Mouse (Mus musculus) cortical plate, adult 2 months (tissue): ENCODE results near the gene Adprh. TPM values are rescaled to one million over a fixed set of nuclear protein-coding genes. Genes with fewer than 3 reads are reported as not detected.

Experiments
- H3K27ac ChIP-seq: fragments of 200-500 bp; 2 replicates; pipeline ENCODE4 v1.5.1; 2012; ENCODE audit warnings: low read length, control low read depth, inconsistent platforms; ENCODE audit not compliant: insufficient read depth
- H3K4me1 ChIP-seq: fragments of 200-500 bp; 2 replicates; pipeline ENCODE4 v1.6.1; 2011; ENCODE audit warnings: low read length; ENCODE audit not compliant: control insufficient read depth, insufficient read depth
- H3K4me3 ChIP-seq: fragments of 200-500 bp; 2 replicates; pipeline ENCODE4 v1.5.1; 2011; ENCODE audit warnings: mild to moderate bottlenecking, low read length, control low read depth; ENCODE audit not compliant: insufficient read depth
- CTCF ChIP-seq: fragments of 200-500 bp; IDR thresholded peaks from 2 replicates; pipeline ENCODE4 v1.5.1; 2011; ENCODE audit warnings: mild to moderate bottlenecking, control low read depth, low read length; ENCODE audit not compliant: insufficient read depth; ENCODE audit errors: extremely low read depth
- POLR2A ChIP-seq: fragments of 200-500 bp; IDR thresholded peaks from 2 replicates; pipeline ENCODE4 v1.6.1; 2011; ENCODE audit warnings: mild to moderate bottlenecking, low read length, control low read depth; ENCODE audit not compliant: insufficient read depth; ENCODE audit errors: extremely low read depth
- polyA plus RNA-seq: library from polyadenylated mRNA; depleted of rRNA; stranded (reverse); fragments of >200 nt; gene quantifications from 2 replicates; pipeline ENCODE4 v1.2.3, GENCODE M21; 2012

The Adprh gene
- polyA plus RNA-seq, 1 experiment, result 61.2 TPM

- TF ChIP-seq POLR2A (no peak), CTCF (no peak)
- no peaks in the 10 kb centered on the region for H3K4me1 ChIP-seq
- H3K27ac ChIP-seq, result no peak overlapping the region
- no peak overlapping the region for H3K4me3 ChIP-seq
Measured at GRCm38 (mm10) chr16:38425799-38426198, 26.7 kb downstream of the Adprh start.

GRCm38 (mm10) chr16:38425374-38425773 is 27.1 kb downstream of the Adprh start:
- no peaks in the 10 kb centered on the region for H3K4me1 ChIP-seq
- no peak overlapping the region for H3K4me3 ChIP-seq
- TF ChIP-seq CTCF (no peak), POLR2A (no peak)
- no peak overlapping the region for H3K27ac ChIP-seq

GRCm38 (mm10) chr16:38414953-38415352 is 37.5 kb downstream of the Adprh start:
- Histone ChIP-seq H3K4me1 (no peaks in the 10 kb centered on the region), H3K27ac (no peak overlapping the region), H3K4me3 (no peak overlapping the region)
- TF ChIP-seq CTCF (no peak), POLR2A (no peak)

DNA sequence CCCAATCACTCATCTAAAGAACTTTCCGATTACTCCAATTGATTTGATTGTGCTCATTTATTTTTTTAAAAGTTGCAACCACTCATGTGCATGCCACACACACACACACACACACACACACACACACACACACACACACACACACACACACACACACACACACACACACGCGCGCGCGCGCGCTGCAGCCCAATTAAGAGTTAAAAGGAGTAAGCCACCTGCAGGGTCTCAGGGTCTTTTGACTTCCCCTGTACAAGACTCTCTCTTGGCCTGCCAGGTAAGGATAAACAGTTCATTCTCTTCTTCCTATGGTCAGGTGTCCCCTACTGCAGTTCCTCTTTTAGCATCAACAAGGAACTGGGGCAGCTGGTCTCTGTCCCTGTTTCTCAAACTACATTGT is 44.1 kb downstream of the Adprh start:
- TF ChIP-seq CTCF, result no peak
- no peak for TF ChIP-seq POLR2A
- no peaks in the 10 kb centered on the region for H3K4me1 ChIP-seq

DNA sequence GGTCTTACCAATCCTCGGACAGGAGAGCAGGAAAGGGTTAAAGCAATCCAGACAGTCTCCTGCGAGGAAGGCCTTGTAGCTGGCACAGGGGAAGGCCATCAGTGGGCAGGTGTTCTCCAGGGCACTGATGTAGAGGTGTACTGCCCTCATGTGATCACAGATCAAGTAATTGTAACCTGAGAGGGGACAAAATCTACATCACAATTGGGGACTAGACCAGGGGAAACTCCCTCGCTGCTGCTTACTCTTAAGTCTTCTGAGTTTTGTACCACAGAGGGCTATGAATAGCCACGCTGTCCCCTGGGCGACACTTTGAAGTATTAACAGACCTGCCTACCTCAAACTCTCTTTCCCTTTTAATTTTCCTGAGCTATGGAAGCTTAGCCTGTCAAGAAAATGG is 44.9 kb downstream of the Adprh start:
- Histone ChIP-seq H3K27ac (no peak overlapping the region), H3K4me1 (no peaks in the 10 kb centered on the region), H3K4me3 (no peak overlapping the region)
- TF ChIP-seq CTCF (no peak), POLR2A (no peak)

More for the DNA sequence above, 44.1 kb downstream of the Adprh start:
- no peak overlapping the region for H3K4me3 ChIP-seq
- no peak overlapping the region for H3K27ac ChIP-seq

- Histone ChIP-seq H3K4me1 (no peaks in the 10 kb centered on the region), H3K27ac (no peak overlapping the region), H3K4me3 (no peak overlapping the region)
- TF ChIP-seq POLR2A, result no peak
- no peak for TF ChIP-seq CTCF
Measured at GRCm38 (mm10) chr16:38406708-38407107, 45.8 kb downstream of the Adprh start.

DNA sequence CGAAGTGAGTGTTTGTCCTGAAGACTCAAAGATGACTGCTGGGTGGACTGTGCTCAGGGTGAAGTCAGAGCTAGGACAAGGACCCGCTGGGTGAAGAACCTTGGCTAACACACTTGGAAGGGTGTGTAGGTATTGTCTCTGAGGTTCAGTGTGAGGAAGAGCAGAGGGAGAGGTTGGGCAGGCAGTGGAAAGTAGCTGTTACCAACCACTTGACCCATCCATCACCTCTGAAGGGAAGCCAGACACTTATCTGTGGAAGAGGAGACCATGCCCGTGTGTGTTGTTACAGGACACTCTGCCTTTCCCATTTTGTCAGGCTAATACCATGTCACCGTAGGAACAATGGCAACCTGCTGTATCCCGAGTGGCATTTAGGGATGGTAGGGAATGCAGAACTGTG is 46.2 kb downstream of the Adprh start:
- no peaks in the 10 kb centered on the region for H3K4me1 ChIP-seq
- H3K27ac ChIP-seq, result no peak overlapping the region
- TF ChIP-seq POLR2A, result no peak
- no peak for TF ChIP-seq CTCF

DNA sequence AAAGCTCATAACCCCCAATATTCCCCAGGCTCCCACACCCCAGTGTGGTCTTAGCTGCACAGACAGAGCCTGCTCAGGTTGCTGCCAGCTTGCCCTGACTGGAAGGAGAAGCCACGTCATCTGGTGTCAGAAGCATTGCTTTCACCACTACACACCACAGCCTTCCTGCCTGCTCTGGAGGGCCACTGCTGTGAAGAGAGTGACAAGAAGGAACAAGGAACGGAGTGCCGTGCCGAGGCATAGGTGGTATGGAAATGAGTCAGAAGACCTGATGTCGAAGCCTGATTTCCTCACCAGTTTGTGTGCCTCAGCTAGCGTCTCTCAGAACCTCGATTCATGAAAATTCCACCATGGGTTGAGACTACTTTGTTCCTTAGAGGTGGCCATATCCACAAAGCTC is 48.9 kb downstream of the Adprh start:
- 0 out of 2 replicates have a peak, but pooled peaks cover 2% of the 10 kb centered on the region for H3K4me1 ChIP-seq
- TF ChIP-seq CTCF (no peak), POLR2A (no peak)
- H3K27ac ChIP-seq, result no peak overlapping the region
- H3K4me3 ChIP-seq, result no peak overlapping the region

More for the DNA sequence above, 46.2 kb downstream of the Adprh start:
- H3K4me3 ChIP-seq, result no peak overlapping the region

GRCm38 (mm10) chr16:38401468-38401867 is 51.0 kb downstream of the Adprh start:
- Histone ChIP-seq H3K4me1 (0 out of 2 replicates have a peak, but pooled peaks cover 2% of the 10 kb centered on the region), H3K4me3 (no peak overlapping the region), H3K27ac (no peak overlapping the region)
- TF ChIP-seq CTCF (no peak), POLR2A (no peak)

GRCm38 (mm10) chr16:38400311-38400960 is 52.1 kb downstream of the Adprh start:
- Histone ChIP-seq H3K4me3 (peak overlapping the region; percentile 11; the same call in 1 of the 2 replicates), H3K4me1 (0 out of 2 replicates have a peak, but pooled peaks cover 2% of the 10 kb centered on the region), H3K27ac (no peak overlapping the region)
- no peak for TF ChIP-seq POLR2A
- no peak for TF ChIP-seq CTCF
